Mouse (Mus musculus): ENCODE data around the gene Nav2.

The Nav2 gene

DNA sequence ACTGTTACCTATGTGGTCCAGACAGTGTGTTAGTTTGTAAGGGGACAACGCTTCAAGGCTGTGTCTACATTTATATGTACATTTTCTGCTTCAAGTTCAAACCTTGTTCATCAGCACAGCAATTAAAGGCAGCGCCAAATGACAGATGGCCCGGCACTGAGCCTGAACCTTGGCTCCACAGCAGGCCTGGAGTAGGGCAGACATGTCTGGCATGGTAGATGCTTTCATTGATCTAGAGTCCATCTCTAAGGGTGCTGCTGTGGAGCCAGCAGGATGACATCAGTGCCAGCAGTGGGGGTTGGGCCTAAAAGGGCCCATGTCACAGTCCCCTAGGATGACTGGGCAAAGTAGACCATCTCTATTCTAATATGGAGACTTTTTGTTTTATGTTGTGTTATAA, 186.0 kb downstream of the Nav2 start:
- DNase-seq (ENCODE audit: low read depth, low spot score) = no peak

DNA sequence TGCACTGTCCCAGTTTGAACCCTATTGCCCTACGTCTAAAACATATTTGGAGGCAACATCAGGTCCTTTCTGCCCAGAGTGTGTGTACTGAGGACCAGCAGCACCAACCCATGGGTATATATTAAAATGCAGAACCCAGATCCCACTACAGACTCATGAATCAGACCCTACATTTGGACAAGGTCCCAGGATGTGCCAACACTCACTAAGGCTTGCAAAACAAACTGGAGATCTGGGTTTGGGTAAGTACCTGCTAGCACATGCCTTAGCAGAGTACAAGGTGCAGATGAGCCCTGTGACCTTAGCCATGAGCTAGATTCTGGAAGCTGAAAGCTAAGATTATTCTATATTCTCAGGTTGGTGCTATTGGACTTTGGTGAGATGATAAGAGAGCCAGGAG, 192.8 kb downstream of the Nav2 start:
- no peak for DNase-seq (ENCODE audit: low read depth, low spot score)

DNA sequence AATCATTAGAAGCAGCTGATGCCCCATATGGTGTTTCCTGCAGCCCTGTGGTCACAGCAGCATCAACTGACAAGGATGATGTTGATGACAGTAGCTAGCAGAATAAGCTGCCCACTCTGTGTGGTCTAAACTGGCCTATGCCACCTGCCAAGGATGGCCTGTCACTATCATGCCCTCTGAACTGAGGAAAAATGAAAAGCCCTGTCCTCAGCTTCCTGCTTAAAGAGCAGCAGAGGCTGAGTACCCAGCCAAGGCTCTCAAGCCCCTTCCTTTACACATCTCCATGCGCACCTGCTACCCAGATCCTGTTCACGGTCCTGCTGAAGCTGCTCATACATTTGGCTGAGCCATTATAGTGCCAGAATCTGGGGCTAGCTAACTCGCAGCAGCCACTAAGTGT, 193.7 kb downstream of the Nav2 start:
- DNase-seq (ENCODE audit: low read depth, low spot score) = no peak

DNA sequence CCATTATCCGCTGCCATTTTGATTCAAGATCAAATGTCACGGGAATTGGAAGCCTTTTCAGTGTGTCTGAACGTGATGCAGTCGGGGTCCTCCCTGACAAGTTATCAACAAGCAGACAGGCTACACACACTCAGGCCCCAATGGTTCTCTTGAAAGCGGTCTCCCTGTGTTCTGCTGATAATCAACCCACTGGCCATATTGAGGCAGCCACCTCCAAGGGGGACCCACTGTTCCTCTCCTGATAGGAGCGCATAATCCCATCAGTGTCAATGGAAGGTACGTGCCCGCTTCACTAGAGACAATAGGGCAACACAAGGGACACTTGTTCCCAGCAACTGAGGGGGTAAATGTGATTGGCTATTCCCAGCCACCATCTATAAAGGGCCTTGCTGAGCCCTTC, 195.9 kb downstream of the Nav2 start:
- DNase-seq (ENCODE audit: low read depth, low spot score) = no peak

DNA sequence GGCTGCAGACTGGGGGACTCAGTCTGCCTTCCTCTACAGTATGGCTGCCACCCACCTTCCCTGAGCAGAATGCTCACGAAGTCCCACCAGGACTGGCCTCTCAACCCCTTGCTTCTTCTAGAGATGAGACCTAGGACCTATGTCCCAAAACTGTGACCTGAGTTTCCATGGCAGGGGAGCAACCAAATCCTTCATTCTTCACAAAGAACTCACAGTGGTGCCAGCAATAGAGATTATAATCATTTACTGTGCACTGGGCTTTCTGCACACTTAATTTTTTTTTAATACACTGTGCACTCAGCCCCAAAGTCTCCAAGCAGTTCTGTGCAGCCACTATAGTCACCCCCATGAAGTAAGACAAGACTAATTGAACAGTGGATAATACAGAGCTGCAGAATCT, 196.3 kb downstream of the Nav2 start:
- no peak for DNase-seq (ENCODE audit: low read depth, low spot score)

DNA sequence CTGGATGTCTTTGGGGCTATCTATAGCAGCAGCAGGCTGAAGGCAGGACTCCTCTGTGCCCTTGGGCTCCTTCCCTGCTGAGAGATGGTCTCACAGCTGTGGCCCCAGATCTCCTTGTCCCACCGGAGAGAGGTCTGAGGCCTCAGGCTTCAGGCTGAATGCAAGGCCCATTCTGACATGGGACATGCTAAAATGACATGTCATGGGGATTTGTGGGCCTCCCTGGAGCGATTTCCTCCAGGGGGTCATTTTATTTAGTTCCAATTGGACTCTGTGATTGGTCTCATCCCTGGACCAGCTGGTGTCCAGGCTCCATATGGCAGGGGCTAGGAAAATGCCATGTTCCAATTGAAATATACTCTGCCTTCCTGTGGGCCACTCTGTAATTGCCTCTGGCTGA, 197.0 kb downstream of the Nav2 start:
- DNase-seq (ENCODE audit: low read depth, low spot score) = no peak

DNA sequence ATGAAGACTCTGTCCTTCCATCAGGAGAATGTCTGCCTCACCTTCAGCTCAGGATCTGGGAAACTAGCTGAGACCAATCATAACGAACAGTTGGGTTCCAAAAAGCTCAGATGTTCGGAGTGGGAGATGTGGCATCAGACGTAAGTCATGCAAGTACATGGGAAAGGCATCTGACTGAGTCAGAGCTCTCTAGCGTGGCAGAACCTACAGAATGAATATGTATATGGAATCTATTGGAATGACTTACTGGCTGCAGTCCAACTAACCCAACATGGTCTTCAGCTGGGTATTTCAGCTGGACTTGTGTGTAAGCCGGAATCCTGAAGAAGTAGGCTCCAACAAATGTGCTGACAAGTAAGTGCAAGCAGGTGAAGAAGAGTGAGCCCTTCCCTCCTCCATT, 199.6 kb downstream of the Nav2 start:
- no peak for DNase-seq (ENCODE audit: low read depth, low spot score)

DNA sequence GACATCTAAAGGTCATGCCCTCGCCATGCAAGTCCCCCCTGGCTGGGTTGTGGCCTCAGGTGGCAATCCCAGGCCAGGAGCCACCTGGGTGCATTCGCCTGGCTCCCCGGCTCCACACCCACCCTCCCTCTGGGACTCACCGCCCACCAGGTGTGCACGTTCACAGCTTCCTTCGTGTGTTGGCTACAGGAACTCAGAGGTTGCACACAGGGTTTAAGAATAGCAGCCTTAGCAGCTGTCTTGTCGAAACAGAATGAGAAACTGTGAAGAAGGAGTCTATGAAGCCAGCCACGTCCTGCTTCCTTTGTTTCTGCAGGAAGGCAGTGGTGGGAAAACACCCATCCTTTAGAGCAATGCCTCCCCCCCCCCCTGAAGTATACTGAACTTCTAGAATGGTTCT, 210.5 kb downstream of the Nav2 start:
- no peak for DNase-seq (ENCODE audit: low read depth, low spot score)

DNA sequence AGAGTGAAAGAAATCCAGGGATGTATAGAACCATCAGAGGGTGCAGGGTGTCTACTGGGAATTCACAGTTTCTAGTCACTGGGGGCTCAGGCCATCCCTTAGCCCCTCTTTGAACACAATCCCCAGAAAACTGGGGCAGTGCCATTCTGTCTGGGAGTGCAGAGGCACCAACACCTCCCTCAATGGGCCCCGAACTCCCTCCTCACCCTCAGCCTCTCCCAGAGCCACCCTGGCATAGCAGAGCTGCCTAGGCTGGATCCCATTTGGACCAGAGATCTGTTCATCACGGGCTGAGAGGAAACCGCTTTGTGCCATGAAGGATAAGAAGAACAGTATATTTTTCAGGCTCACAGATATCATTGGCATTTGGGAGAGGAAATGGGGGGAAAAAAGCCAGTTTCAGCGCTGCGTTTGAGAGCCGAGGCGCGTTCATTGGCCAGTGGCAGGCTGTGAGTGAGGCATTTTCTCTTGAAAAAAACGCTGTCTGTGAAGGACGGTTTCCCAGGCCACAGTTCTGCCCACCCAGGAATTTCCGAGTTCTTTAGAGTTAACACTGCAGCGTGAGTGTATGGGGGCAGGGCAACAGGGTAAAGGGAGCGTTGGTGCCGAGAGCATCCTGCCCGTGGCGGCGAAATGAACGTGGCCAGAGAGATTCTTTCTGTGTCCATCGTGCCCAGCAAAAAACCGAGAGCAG, 211.4 kb downstream of the Nav2 start:
- no peak for DNase-seq (ENCODE audit: low read depth, low spot score)

DNA sequence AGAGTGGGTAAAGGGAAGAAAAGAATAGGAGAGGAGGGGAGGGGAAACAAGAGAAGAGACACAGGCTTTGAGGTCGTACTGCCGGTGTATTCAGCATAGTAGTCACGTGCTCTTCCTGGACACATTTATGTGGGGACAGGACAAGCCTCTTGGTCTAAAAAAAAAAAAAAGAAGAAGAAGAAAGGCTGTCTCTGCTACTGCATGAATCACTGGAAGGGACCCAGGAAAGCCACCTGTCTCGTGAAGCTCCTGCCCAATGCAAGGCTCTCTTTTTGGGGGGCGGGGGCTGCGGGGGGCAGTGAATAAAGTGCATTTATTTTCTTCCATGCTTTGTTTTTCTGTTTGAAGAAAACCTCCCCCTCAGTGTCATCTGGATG, 212.0 kb downstream of the Nav2 start:
- no peak for DNase-seq (ENCODE audit: low read depth, low spot score)

DNA sequence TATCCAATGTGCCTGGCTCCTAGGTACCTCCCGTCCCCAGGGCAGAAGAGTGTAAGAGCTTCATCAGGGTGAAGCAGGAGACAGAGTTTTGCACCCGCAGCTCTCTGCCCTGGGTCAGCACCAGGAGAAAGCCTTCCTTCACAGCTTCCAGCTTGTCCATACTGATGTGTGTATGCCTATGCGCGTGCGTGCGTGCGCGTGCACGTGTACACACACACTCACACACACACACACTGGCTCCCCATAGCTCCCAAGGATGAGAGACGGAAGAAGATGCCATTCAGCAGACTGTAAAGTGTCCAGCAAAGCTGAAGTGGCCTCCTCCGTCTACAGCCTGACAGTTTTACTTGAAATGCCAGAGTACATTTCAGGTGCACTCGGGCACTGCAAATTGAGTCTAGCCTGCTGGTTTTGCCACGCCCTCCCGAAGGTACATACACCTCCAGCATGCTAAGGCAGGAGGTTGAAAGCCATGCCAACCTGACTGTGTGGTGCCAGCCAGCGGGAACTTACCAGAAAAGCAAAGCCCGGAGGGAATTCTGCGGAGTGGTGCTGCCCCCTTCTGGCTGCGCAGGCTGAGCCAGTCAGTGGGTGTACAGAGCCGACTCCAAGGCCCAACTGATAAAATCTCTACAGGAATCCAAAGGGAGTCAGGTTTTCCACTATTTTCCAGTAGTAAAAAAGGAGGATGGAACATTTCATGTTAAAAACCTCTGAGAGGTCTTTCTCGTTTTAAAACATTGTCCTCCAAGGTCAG, 212.6 kb downstream of the Nav2 start:
- peak; percentile 61 for DNase-seq (ENCODE audit: low read depth, low spot score)

DNA sequence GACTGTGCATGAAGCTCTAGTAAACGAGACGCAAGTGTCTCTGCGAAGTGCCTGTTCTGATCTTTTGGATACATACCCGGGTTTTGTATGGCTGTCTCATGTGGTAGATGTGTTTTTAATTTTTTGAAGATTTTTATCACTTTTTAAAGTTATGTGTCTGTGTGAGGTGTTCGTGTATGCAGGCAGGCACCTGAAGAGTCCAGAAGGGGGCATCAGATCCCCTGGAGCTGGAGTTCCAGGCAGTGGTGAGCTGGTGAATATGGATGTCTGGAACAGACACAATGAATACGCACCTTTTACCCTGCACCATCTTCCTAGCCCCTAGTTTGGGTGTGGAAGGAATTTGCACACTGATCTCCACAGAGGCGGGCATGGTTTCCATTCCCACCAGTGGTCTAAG, 214.0 kb downstream of the Nav2 start:
- no peak for DNase-seq (ENCODE audit: low read depth, low spot score)

DNA sequence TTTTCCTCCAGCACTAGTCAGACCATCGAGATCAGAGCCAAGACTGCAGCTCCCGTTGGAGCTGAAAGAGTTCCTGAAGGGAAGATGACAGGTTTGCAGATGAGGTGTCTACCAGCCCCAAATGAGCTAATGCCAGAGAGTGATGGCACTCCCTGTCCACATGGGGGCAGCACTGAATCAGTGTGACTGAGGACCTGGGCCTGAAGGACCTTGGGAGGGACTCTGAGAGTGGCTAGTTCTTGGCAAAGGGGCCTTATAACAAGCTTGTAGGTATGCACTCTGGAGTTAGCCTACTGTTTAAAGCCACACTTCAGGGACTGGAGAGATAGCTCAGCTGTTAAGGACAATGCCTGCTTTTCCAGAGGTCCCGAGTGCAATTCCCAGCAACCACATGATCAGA, 217.0 kb downstream of the Nav2 start:
- DNase-seq (ENCODE audit: low read depth, low spot score) = peak; percentile 29

DNA sequence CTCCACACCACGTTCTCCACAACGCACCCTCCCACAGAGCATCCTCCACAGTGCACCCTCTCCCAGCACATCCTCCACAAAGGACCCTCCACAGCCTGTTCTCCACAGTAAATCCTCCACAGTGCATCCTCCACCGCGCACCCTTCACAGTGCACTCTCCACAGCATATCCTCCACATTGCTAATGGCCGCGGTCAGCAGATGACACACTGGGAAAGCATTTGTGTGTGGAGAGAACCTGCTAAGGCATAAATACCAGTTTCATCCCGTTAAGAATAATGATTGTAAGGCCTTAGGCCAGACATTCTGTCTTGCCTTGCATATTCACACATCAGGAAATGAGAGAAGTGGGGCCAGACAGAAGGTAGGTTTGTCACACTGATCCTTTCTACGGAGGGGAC, 219.7 kb downstream of the Nav2 start:
- DNase-seq (ENCODE audit: low read depth, low spot score) = no peak

DNA sequence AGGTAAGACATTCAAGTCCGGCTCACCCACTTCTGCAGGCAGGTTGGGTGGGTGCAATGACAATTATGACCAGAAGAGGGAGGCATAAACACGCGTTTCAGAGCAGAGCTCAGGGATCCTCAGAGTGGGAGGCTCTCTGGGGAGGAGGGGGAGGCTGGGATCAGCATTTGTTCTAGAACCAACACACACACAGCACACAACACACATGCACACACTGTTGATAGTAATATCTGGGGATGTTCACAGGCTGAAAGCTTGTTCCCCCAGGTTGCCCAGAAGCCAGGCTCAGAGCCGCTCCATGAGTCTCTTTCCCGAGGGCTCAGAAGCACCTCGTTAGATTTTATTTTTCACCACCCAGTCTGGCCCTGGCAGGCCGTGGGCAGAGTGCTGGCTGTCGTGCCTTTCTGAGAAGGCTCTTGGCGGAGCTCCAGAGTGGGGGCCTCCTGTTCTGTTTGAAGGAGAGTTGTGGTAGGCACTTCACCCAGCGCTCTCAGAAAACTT, 224.4 kb downstream of the Nav2 start:
- DNase-seq (ENCODE audit: low read depth, low spot score) = peak; percentile 59

DNA sequence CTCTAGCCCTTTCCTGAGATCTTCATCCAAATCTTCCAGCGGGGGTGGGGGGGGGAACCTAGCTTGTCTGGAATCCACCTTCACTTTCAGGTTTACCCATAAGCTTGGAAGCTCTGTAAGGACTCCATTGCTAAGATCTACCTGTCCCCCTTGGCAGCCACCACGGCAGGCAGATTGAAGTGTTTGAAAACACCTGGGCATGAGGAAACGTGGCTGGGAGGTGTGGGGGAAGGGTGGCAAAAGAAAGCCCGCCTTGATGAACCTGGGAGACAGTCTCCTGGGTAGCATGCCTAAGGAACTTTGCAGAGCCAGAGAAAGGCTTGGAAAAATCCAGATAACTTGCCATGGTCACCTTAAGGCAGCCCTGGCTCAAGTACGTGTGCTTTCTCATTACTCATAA, 225.9 kb downstream of the Nav2 start:
- no peak for DNase-seq (ENCODE audit: low read depth, low spot score)

DNA sequence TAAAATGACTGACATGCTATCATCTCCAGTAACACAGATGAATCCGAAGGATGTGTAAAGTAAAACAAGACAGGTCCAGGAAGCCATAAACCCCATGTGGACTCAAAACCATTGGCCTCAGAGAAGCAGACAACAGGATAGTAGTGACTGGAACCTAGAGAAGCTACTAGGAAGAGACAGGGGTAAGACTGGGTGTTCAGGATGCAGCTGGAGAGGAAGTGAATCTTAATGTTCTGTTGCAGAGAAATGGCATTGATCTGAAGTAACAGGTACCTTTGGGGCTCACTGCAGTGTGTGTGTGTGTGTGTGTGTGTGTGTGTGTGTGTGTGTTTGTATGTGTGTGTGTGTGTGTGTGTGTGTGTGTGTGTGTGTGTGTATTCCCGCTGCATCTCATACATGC, 231.2 kb downstream of the Nav2 start:
- DNase-seq (ENCODE audit: low read depth, low spot score) = no peak

DNA sequence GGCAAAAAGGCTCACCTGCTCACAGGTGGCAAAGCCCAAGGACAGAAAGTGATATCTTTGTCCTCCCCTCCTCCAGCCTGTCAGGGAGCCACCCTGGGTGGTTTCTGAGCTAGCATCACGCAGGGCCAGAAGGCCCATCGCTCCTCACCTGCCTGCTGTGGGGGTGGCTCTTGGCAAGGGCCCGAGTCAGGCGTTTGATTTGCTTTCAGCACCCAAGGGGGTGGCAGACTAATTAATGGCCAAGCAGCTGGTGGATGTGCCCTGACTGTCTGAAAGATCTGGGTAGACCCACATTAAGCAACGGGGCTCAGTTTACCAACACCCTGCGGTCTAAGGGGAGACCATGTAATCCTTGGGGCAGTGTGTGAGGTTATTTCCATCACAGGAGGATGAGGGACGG, 235.4 kb downstream of the Nav2 start:
- no peak for DNase-seq (ENCODE audit: low read depth, low spot score)

DNA sequence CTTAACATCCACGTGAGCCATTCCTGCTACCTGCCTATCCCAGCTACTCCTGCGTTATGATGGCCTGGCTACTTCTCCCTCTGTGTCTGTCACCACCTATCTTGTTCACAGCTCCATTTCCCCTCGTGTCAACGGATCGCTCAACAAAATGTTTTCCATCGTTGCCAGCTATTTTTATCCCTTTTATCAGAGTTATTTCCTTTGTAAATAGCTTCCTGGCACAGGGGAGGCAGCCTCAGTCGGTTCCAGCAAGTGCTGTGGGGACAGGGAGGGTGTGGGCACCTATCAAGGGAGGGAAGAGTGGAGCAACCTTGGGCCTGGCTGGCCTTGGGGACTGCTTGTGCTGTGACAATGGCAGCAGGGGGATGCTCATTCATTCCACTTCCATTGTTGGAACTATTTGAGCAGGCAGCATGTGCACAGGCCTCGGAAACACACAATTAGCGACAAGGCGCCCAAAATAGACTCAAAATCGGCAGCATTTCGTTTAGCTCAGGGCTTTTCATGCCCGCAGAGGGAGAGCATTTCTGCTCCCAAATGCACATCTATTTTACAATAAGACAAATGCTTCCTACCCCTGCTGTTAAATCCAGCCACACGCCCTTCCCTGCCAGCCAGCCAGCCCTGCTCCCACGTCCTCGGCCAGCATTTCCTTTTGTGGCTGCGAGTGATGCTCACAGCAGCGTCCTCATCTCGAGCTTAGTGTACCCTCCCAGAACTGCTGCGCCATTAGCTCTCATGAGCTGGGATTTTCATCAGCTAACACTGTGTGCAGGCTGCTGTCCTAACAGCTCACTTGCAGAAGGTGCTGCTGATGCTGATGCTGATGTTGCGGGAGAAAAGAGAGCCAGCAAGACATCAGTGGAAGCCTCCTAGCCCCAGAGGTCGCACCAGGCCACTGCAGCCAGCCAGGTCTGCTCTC, 237.5 kb downstream of the Nav2 start:
- no peak for DNase-seq (ENCODE audit: low read depth, low spot score)

DNA sequence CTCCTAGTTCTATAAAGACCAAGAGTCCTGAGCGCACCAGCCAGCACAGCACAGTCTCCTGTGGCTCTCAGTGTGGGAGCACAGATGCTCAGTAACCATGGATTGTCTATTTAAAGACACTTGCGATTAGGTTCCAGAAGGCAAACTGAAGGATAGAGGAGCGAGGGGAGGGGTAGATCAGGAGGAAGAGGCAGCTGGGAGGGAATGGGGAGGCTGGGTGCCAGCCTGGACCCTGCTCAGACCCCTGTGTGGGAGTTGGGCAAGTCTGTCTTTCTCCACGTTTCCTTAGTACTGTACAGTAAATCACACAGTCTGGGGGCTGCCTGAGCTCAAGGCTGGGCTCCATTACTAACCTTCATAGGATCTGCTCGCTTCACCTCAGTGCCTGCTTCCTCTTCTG, 243.8 kb downstream of the Nav2 start:
- no peak for DNase-seq (ENCODE audit: low read depth, low spot score)

DNA sequence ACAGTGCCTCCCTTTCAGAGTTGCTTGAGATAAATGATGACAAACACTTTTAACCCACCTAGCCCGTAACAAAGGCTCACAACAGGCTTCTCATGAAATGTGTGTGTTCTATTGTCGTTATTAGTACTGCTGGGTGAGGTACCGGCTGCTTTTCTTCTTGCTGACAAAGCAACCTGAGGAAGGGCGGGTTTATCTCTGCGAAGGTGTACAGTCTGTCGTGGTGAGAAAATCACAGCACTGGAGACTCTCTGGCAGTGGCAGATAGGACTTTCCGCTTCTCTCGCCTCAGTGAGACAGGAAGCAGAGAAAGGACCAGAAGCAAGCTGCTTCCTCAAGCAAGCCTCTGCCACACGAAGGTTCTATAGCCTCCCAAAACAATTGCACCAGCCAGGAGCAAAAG, 244.2 kb downstream of the Nav2 start:
- no peak for DNase-seq (ENCODE audit: low read depth, low spot score)

DNA sequence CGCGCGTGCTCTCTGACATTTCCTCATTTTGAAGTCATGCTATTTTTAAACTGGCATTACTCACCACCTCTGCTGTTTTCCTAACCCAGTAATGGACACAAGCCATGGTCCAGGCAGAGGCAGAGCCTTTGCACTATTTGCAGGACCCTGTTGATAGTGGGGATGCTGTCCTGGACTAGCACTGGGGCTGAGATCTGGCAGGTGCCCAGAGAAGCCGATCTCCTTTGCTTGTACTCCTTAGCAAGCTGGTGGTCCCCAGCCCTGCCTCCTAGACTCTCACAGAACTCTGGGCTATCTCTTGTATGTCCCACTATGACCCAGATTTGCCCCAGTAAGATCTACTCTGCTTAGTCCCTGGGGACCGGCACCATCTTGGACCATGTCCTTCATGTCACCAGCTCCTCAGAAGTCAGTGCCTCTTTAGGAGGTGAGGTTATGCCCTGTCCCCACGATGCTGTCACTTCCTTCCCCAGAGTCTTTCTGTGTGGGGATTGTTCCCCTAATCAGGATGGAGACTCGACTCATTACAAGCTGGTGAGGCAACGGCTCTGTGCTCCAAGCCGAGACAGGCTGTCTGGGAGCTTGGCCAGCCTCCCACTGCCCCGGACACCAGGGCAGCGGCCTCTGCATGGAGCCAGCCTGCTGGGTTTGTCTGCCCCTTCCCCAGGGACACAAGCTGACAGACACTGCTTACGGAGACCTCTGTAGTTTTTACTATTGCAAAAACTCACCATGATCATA, 250.3 kb downstream of the Nav2 start:
- no peak for DNase-seq (ENCODE audit: low read depth, low spot score)
